Mouse (Mus musculus) telencephalon, adult 2 months (tissue): Measurements from ENCODE around the gene Zdhhc19.
"Not testable (repeated sequence)": the region's sequence is repeated elsewhere in the genome, so short reads cannot be mapped to it uniquely, and the experiment has no call there.

ENCODE experiments used
- DNase-seq: peaks from one replicate; pipeline ENCODE4 v3.0.0-alpha.2; 2011; ENCODE audit warnings: low read depth, low spot score

Gene Zdhhc19

GRCm38 (mm10) chr16:32487234-32488111 is 8.6 kb upstream of the Zdhhc19 start, which contains the start of gene Slc51a:
Gene Slc51a (minus strand): TSS chr16:32487879.
- no peak for DNase-seq

- DNase-seq = no peak
Measured at GRCm38 (mm10) chr16:32488939-32489338, 7.1 kb upstream of the Zdhhc19 start.

GRCm38 (mm10) chr16:32494371-32494770 is 1.7 kb upstream of the Zdhhc19 start:
- DNase-seq = not testable (repeated sequence)

- DNase-seq = no peak
Measured at GRCm38 (mm10) chr16:32498996-32499395, 2.9 kb downstream of the Zdhhc19 start.

DNA sequence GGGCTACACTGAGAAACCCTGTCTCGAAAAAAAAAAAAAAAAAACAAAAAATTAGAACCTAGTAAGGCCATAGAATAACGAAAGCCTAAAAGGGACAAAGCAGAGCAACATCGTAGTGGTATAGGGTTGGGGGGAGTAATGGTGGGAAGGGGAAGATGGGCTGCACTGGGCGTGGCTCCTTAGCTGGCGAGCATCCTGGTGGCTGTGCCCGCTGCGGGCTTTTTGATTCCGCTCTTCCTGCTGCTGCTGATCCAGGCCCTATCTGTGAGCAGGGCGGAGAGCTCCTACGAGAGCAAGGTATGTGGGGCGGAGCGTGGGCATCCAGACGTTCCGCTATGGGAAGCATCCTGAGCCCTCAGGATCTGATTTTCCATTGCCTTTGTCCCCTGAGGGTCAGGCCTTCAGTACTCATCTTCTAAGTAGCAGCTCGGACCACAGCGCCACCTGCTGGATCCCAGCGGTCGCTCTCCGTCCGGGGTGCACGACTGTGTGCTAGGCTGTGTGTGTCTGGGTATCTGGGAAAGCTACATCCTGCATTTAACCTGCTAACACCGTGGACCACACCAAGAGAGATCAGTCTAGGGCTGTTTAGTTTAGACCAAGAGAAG is 3.5 kb downstream of the Zdhhc19 start:
- peak; percentile 59 for DNase-seq

DNA sequence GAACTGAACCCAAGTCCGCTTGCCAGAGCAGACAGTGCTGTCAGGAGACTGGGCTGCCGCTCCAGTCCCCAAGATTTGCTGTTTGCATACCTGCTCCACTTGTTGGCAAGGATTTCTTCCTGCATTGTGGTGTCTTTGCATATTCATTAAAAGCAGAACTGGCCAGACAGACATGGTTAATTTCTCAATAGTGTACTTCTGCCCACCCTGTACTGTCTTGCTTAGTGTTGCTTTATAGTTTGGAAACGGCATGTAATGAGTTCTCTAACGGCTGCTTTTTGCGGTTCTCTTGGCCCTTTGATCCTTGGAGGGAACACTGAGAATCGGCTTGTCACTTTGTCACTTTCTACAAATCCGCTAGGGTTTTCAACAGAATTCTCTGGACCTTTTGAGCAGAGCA is 5.4 kb downstream of the Zdhhc19 start:
- DNase-seq = no peak

DNA sequence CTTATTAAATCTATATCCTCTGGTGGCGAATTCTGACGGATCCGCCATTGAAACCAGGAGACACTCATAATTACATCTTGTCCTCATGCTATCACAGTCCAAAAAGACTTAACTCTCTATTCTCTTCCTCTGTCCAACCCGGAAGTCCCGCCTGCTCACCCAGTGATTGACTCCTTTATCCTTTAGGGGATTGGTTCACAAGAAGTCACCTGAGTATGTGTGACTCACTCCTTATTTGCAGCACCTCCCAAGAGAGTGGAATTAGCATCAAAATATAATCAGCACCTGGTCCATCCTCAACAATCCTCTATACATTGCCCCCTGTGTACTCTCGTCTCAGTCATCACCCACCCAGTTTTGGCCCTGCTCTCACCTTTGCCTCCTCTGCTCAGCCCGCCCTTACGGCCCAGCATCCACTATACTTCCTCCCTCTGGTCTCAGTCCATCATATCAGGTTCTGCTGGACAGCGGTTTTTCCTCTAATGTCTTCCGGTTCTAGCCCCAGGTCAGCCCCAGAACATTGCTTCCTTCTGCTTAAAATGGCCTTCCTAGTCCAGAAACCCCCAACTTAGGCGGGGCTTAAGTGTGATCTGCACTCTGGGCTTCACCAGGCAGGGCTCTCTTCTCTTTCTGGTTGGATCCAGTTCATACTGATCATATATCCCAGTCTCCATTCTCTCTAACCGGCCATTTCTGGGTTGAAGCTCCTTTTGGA is 6.7 kb downstream of the Zdhhc19 start:
- DNase-seq = no peak

GRCm38 (mm10) chr16:32503633-32504032 is 7.6 kb downstream of the Zdhhc19 start:
- DNase-seq = no peak

GRCm38 (mm10) chr16:32506298-32506697 is 10.2 kb downstream of the Zdhhc19 start:
- DNase-seq = no peak

DNA sequence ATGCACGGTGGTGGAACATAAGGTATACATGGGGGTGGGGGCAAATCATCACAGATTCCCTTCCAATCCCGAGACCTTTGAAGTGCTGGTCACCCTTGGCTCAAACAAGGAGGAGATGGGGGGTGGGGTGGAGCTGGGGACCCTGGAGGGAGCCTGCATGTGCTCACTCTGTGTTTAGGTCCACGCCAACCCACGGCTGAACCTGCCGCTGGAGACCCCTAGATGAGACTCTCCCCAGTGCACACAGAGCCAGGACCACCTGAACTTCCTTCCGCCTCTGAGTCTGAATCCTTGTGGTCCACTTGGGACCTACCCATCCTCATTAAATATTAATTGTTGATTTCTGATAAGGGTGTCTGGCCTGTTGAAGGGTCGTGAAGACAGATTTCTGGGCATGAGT is 10.8 kb downstream of the Zdhhc19 start:
- no peak for DNase-seq

DNA sequence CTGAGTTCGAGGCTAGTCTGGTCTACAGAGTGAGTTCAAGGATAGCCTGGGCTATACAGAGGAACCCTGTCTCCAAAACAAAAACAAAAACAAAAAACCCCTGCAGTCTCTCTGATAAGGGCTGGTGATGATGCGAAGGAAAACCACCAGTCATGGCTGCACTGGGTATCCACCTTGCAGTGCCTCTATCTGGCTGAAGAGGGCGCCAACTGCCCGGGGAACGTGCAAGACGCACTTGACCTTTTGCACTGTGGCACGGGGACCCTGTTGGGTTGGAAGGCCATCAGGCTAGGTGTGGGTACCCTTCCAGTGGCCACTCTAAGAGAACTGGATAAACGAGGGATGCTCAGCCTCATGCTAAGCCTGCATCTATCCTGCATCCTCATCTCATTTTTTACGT is 11.3 kb downstream of the Zdhhc19 start:
- DNase-seq = no peak

GRCm38 (mm10) chr16:32508035-32508434 is 12.0 kb downstream of the Zdhhc19 start:
- no peak for DNase-seq

DNA sequence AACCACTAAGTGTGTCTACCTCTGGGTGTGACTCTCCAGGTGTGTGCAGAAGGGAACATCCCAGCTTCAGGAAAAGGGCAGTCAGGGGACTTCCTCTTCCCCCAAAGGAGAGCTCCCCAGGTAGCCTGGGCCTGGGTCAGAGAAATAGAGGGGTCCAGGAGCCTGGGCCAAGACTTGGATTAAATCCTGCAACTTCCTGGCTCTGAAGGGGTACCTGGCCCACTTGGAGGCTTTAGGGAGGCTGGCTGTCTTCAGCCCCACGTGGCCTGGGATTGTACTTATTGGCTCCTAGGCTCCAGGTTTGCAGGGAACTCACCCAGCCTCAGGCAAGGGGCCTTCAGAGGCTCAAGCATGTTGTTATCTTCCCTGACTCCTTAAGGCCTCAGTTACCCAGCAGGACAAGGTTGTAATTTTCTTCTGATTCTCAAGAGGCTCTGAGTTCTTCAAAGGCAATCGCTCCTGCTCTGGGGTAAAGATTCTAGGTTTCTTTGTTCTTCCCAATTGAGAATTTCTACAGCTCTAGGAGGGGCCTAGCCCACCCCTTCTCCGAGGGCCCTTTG is 12.5 kb downstream of the Zdhhc19 start:
- DNase-seq = no peak

- DNase-seq = no peak
Measured at GRCm38 (mm10) chr16:32509066-32509942, 13.2 kb downstream of the Zdhhc19 start.

DNA sequence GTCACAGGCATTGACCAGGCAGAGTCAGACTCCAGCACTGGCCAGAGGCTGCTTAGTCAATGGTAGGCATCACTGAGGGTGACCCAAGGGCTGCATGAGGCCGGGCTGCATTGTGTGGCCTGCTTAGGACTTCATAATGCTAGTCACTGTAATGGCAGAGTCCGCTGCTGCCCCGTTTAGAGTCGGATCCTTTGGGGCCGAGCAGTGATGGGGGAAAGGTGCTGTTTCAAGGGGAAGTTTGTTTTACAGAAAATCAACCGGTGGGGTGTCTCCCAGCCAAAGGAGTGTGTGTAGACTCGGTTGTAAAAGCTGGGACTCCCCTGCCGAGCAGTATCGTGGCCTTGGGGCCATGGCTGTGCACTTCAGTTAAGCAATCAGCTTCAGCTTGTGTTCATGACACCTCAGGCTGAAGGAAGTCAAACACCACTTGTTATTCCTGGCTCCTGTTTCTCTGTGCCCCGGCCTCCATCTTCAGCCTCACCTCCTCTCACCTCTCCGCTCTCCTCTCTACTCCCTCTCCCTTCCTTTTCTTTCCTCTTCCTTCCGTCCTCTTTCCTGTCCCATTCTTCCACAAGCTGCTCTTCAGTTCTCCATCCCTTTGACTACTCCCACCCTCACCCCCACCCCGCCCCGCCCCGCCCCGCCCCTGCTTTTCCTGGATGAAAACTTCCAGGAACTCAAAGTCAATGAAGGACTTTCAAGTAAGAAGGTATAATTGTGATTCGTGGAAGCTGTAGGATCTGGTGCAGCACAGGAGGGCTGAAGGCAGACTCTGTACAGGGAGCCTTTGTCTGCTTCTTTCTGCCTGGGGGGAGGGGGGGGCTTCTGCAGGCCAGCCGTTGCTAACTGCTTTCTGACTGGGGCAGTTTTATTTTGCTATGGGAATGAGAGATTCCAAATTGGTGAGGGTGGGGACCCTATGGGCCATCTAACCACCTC is 14.6 kb downstream of the Zdhhc19 start:
- no peak for DNase-seq

GRCm38 (mm10) chr16:32511338-32511734 is 15.3 kb downstream of the Zdhhc19 start:
- no peak for DNase-seq

GRCm38 (mm10) chr16:32511827-32512490 is 15.9 kb downstream of the Zdhhc19 start:
- no peak for DNase-seq

GRCm38 (mm10) chr16:32512921-32513320 is 16.9 kb downstream of the Zdhhc19 start:
- no peak for DNase-seq

DNA sequence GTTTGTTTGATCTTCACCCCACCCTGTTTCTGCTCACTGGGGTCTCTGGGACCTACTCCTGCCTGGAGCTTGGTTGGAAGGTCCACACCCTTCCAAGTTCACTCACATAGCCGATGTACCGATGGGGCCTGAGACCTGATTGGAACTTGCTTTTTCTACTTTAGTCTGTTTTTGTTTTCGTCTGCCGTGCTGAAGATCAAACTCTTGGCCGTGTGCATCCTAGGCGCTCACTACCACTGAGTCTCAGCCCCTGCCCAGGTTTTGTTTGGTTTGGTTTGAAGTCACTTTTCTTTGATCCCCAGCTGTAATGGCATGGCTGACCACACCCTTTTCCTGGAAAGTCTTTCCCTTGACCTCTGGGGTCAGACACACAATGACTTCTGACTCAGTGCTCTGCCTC is 17.3 kb downstream of the Zdhhc19 start:
- no peak for DNase-seq
